Mouse (Mus musculus): ENCODE measurements around the gene Ky.

GRCm38 (mm10) chr9:102544773-102545366, 39.3 kb downstream of the Ky start:
- TF ChIP-seq GATA1 (IDR thresholded peaks at IDR 0.05; ENCODE audit: borderline replicate concordance, low read length), result no peak
- TF ChIP-seq FLI1 (IDR thresholded peaks at IDR 0.05; ENCODE audit: low read length), result no peak

Measured in megakaryocyte, embryonic 14.5 days (primary cell).